Mouse (Mus musculus) forebrain, embryonic 10.5 days (tissue): Measurements from ENCODE around the gene Grk5. TPM values are rescaled to one million over a fixed set of nuclear protein-coding genes. Genes with fewer than 3 reads are reported as not detected.

ENCODE experiments used
- DNase-seq: peaks from one replicate; pipeline ENCODE4 v3.0.0-alpha.2; 2017; ENCODE audit warnings: low spot score; ENCODE audit errors: extremely low spot score
- H3K27ac ChIP-seq: fragments of 300-500 bp; sonication (generic); 2 replicates; pipeline ENCODE4 v1.5.1; 2016; ENCODE audit warnings: mild to moderate bottlenecking
- H3K27me3 ChIP-seq: fragments of 300-500 bp; sonication (generic); 2 replicates; pipeline ENCODE4 v1.6.1; 2016; ENCODE audit warnings: mild to moderate bottlenecking; ENCODE audit not compliant: poor library complexity, severe bottlenecking
- H3K36me3 ChIP-seq: fragments of 300-500 bp; sonication (generic); replicated peaks from 2 replicates; pipeline ENCODE4 v1.6.1; 2016; ENCODE audit warnings: mild to moderate bottlenecking, moderate library complexity
- H3K4me1 ChIP-seq: fragments of 300-500 bp; sonication (generic); 2 replicates; pipeline ENCODE4 v1.6.1; 2016
- H3K4me3 ChIP-seq: fragments of 300-500 bp; sonication (generic); 2 replicates; pipeline ENCODE4 v1.5.1; 2016; ENCODE audit warnings: mild to moderate bottlenecking, moderate library complexity
- H3K9me3 ChIP-seq: fragments of 300-500 bp; sonication (generic); 2 replicates; pipeline ENCODE4 v1.6.1; 2016; ENCODE audit warnings: mild to moderate bottlenecking, moderate library complexity
- WGBS: fragments of 180-500 bp; shearing (Covaris S2); methylation state at CpG from one replicate; pipeline ENCODE4 v1.1.7; 2016; 5-methylcytosine and 5-hydroxymethylcytosine counted together
- polyA plus RNA-seq: library from polyadenylated mRNA; unstranded; fragments of >200 nt; fragmentation: Nextera tagmentation; extraction: Ambion mirVana; gene quantifications from 2 replicates; pipeline ENCODE4 v1.2.1, GENCODE M21; 2016

Gene Grk5
- polyA plus RNA-seq, 1 experiment from 2014 or later = 2.0 TPM

DNA sequence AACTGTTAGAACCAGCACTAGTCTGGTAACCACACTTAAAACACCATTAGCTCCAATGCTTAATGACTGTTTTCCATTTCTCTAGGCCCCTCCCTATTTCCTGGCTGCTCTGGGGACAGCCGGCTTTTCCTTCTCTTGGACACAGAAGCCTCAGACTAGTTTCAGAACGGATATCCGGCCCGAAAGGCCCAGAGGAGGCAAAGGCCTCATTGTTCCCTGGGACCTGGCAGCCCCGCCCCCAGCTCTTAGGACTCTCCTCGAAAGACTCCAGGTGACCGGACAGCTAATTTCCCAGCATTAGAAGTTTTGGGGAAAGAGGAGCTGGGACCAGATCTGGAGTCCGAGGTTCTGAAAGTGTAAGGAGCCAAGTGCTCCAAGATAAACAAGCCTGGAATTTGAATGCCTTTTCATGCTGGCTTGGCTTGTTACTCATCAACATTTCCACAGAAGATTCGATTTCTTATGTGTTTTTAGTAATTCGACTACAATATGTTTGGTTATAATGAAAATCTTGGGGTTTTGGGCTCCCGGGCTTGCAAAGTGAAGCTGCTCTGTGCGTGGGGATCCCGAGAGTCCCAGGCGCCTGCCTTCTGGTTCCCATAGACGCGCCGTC lies 342 bp upstream of the Grk5 start:
- Histone ChIP-seq H3K27me3 (no peaks in the 10 kb centered on the region), H3K27ac (peak overlapping the region; percentile 99), H3K4me3 (peak overlapping the region; percentile 86), H3K4me1 (peaks cover 30% of the 10 kb centered on the region), H3K36me3 (no peaks in the 10 kb centered on the region), H3K9me3 (no peaks in the 10 kb centered on the region)
- 3% methylated on average over 17 of the region's 17 CpGs for WGBS
- peak; percentile 54 for DNase-seq

DNA sequence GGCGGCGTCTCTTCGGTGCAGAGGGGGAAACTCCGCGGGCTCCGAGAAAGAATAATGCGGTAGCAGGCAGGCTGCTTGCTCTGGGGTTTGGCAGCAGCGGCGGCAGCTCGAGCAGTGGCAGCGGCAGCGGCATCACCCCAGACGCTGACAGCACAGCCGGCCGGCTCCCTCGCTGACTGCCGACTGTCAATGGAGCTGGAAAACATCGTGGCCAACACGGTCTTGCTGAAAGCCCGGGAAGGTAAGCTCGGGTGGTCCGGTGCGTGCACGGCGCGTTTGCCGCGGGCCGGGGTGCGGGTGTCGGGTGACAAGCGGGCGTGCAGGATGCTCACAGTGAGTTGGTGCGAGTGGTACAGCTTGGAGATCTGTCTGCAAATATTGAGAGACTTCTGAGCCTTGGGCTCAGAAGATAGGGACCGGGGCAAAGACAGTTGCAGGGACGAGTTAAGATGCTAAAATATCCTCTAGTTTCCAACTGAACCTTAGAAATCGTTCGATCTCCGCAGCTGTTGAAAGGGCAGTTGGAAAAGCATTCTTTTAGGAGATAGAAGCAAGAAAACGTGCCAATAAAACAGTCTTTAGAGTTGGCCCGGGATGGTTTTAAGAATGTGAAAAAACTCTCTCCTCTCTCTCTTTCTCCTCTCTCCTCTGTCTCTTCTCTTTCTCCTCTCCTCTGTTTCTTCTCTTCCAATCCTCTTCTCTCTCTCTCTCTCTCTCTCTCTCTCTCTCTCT lies 1.0 kb downstream of the Grk5 start:
- H3K4me1 ChIP-seq = peaks cover 30% of the 10 kb centered on the region
- no peaks in the 10 kb centered on the region for H3K9me3 ChIP-seq
- no peaks in the 10 kb centered on the region for H3K27me3 ChIP-seq
- no peaks in the 10 kb centered on the region for H3K36me3 ChIP-seq
- H3K27ac ChIP-seq = peak overlapping the region; percentile 99
- DNase-seq = peak; percentile 78
- peak overlapping the region; percentile 86 for H3K4me3 ChIP-seq
- WGBS = under 1% methylated on average over 41 of the region's 41 CpGs

DNA sequence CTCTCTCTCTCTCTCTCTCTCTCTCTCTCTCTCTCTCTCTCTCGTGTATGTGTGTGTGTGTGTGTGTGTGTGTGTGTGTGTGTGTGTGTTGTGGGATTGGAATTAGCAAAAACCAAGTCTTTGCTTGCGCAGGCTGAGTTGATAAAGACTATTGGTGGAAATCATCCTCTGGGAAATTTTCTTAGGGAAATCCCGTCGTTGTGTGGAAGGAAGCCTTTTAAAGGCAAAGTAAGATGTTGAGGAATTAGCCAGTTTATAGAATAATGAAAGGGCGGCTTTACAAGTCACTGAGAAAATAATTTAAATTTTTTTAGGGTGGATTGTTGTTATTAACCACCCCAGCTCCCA lies 1.5 kb downstream of the Grk5 start:
- no peaks in the 10 kb centered on the region for H3K9me3 ChIP-seq
- no peaks in the 10 kb centered on the region for H3K36me3 ChIP-seq
- H3K4me1 ChIP-seq = peaks cover 30% of the 10 kb centered on the region
- H3K27me3 ChIP-seq = no peaks in the 10 kb centered on the region
- H3K27ac ChIP-seq = no peak overlapping the region
- 11% methylated on average over 4 of the region's 5 CpGs for WGBS
- no peak for DNase-seq
- H3K4me3 ChIP-seq = peak overlapping the region; percentile 86

DNA sequence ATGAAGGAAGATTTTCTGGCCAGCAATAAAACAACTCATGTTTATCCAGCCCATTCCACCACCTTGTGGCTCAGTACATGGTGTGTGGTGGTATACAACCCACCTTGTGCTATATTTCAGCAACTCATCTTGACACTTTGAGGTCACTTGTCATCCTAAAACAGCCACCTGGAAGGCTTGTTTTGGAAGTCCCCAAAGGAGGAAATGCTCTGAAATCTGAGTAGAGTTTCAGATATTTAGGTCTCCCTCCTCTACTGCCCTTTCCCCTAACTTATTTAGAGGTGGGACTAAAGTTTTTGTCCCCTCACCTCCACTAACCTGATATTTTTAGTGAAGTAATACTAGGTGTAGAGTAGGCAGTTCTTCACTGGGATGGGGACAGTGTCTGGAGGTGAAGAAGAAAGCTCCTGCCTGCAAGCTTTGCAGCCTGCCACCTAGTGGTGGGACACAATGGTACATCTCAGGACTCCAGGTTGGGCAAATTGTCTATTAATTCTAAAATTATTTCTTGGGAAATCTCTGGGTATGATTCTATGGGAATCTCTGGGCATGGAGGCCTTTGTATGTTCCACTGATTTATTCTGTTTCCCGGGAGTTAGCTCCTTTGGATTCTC lies 2.5 kb downstream of the Grk5 start:
- peaks cover 30% of the 10 kb centered on the region for H3K4me1 ChIP-seq
- H3K27me3 ChIP-seq = no peaks in the 10 kb centered on the region
- H3K4me3 ChIP-seq = peak overlapping the region; percentile 86; the same call in 1 of the 2 replicates
- H3K9me3 ChIP-seq = no peaks in the 10 kb centered on the region
- DNase-seq = peak; percentile 49
- no peak overlapping the region for H3K27ac ChIP-seq
- H3K36me3 ChIP-seq = no peaks in the 10 kb centered on the region
- 18% methylated on average over 1 of the region's 1 CpGs for WGBS

DNA sequence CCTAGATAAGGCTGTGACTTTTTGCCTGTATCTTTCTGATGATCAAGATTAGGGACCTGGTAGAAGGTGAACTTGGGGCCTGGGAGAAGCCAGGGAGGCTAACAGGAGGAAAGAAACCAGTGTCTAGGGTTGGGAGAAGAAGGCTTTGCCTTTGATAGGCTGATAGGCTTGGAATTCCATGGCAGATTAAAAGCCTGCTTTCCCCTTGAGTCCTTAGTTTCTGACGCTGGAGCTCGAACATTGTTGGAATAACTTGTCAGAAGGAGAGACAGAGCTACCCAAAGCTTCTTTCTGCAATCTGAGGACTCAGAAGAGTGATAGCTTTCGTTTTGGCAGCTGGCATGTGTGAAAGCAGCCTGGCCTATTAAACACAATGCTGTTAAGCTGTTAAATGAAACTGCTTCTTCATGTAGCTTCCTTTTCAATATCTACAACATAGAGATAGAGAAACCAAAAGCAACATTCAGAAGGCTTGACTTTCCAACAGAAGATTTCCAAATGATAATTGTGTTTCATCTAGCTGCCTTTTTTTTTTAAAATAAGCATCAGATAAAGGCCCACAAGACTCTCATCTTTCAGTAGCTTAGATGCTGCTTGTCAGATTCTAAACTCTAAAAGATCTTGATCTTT lies 5.8 kb downstream of the Grk5 start:
- H3K27ac ChIP-seq = no peak overlapping the region
- WGBS = 25% methylated on average over 3 of the region's 3 CpGs
- no peak overlapping the region for H3K4me3 ChIP-seq
- peaks cover 19% of the 10 kb centered on the region for H3K4me1 ChIP-seq
- H3K9me3 ChIP-seq = no peaks in the 10 kb centered on the region
- H3K36me3 ChIP-seq = no peaks in the 10 kb centered on the region
- H3K27me3 ChIP-seq = no peaks in the 10 kb centered on the region
- DNase-seq = no peak

DNA sequence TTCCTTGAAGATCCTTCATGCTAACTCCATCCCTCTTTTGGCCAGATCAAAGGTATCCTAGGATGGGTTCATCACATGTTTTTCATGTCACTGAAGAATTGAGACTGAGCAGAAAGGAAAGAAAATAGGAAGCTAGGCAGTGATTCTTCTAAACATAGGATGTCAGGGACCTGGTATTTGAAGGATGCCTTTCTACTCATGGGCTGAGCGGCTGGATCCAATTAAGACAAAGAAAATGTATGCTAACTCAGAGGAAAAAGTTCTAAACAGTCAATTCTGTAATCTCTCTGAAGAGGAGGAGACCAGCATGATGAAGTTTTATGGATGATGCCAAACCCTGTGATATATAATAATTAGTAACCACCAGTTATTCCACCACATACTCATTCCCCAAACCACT lies 13.6 kb downstream of the Grk5 start:
- Histone ChIP-seq H3K4me3 (no peak overlapping the region), H3K27me3 (no peaks in the 10 kb centered on the region), H3K9me3 (no peaks in the 10 kb centered on the region), H3K36me3 (no peaks in the 10 kb centered on the region), H3K27ac (no peak overlapping the region), H3K4me1 (no peaks in the 10 kb centered on the region)
- WGBS = 89% methylated on average over 1 of the region's 1 CpGs
- DNase-seq = no peak

DNA sequence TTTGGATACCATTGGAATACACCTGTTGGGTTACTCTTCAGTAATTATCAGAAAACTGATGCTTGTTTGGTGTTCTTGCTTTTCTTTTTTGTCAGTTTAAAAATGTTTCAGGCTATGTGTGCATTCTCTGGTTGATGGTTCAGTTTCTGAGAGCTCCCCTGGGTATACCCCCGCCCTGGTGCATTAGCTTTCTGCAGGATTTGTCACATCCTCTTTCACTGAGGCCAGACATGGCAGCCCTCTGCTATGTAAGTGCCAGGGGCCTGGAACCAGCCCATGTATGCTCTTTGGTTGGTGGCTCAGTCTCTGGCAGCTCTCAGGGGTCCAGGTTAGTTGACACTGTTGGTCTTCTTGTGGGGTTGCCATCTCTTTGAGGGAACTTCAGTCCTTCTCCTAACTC lies 14.4 kb downstream of the Grk5 start:
- H3K4me3 ChIP-seq = no peak overlapping the region
- no peaks in the 10 kb centered on the region for H3K36me3 ChIP-seq
- no peaks in the 10 kb centered on the region for H3K4me1 ChIP-seq
- WGBS = 82% methylated on average over 1 of the region's 1 CpGs
- H3K9me3 ChIP-seq = no peaks in the 10 kb centered on the region
- no peak overlapping the region for H3K27ac ChIP-seq
- no peaks in the 10 kb centered on the region for H3K27me3 ChIP-seq
- no peak for DNase-seq

DNA sequence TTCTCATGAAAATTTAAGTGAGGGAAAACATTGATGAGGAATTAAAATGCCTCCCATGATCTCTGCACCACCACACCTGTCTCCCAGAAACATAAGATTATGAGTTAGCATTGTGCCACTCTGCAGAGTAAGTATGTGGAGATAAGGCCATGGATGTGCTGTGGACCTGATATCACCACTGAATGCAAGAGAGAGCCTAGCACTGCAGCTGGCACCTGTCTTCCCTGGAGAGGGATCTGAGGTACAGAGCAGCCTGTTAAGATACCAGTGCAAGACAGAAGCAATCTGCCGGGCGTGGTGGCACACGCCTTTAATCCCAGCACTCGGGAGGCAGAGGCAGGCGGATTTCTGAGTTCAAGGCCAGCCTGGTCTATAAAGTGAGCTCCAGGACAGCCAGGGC lies 15.9 kb downstream of the Grk5 start:
- WGBS = 97% methylated on average over 5 of the region's 5 CpGs
- no peaks in the 10 kb centered on the region for H3K27me3 ChIP-seq
- no peaks in the 10 kb centered on the region for H3K9me3 ChIP-seq
- no peak overlapping the region for H3K27ac ChIP-seq
- no peaks in the 10 kb centered on the region for H3K4me1 ChIP-seq
- no peak for DNase-seq
- H3K4me3 ChIP-seq = no peak overlapping the region
- no peaks in the 10 kb centered on the region for H3K36me3 ChIP-seq

DNA sequence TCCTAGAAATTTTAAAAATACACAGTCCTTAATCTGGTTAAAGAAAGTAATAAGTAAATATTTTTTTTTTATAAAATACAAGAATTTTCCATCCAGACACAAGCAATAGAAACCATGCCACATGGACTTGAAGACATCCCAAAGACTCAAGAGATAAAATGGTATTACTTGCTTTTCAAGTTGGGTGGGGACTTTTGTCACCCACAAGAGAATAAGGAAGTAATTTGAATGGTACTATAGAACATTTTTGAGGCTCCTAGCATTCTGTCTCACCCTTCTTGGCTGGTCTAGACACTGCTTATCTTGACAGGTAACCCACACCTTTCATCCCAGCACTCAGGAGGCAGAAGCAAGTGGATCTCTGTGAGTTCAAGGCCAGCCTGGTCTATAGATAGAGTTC lies 20.8 kb downstream of the Grk5 start:
- Histone ChIP-seq H3K4me3 (no peak overlapping the region), H3K27ac (no peak overlapping the region), H3K4me1 (no peaks in the 10 kb centered on the region), H3K36me3 (no peaks in the 10 kb centered on the region), H3K27me3 (no peaks in the 10 kb centered on the region), H3K9me3 (no peaks in the 10 kb centered on the region)
- DNase-seq = no peak

DNA sequence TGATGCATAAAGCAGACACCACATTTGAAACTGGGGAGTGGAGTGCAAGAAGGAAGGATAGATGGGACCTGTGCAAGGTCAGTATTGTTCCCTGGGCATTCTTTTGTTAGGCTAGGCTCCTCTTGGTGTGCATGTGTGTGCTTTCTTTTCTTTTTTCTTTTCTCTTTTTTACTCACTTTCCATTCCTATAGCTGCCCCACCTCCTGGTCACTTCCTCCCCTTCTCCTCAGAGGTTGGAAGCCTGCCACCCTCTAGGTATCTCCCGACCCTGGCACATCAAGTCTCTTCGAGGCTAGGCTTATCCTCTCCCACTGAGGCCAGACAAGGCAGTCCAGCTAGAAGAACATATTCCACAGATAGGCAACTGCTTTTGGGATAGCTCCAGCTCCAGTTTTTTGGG lies 22.1 kb downstream of the Grk5 start:
- Histone ChIP-seq H3K9me3 (no peaks in the 10 kb centered on the region), H3K27ac (no peak overlapping the region), H3K4me3 (no peak overlapping the region), H3K36me3 (no peaks in the 10 kb centered on the region), H3K27me3 (no peaks in the 10 kb centered on the region), H3K4me1 (no peaks in the 10 kb centered on the region)
- DNase-seq = no peak
- 86% methylated on average over 2 of the region's 2 CpGs for WGBS

DNA sequence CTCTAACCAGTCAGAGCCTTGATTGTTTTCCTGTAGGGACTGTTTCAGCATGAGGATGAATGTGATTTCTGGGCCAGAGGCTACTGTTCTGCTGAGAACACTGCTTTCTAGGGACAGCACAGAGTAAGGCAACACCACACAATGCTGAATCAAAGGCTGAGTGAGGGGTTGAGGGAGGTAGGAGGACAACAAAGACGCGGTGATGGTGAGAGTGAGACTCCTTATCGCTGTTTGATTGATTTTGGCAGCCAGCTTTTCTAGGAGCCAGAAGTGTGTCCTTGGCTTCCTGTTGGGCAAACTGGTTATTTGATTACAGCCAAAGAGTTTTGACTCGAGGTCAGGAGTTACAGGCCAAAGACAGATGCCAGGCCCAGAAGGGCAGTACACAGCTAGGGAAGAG lies 25.7 kb downstream of the Grk5 start:
- no peaks in the 10 kb centered on the region for H3K27me3 ChIP-seq
- H3K4me1 ChIP-seq = no peaks in the 10 kb centered on the region
- H3K27ac ChIP-seq = no peak overlapping the region
- no peak overlapping the region for H3K4me3 ChIP-seq
- DNase-seq = no peak
- 86% methylated on average over 4 of the region's 4 CpGs for WGBS
- no peaks in the 10 kb centered on the region for H3K9me3 ChIP-seq
- no peaks in the 10 kb centered on the region for H3K36me3 ChIP-seq

DNA sequence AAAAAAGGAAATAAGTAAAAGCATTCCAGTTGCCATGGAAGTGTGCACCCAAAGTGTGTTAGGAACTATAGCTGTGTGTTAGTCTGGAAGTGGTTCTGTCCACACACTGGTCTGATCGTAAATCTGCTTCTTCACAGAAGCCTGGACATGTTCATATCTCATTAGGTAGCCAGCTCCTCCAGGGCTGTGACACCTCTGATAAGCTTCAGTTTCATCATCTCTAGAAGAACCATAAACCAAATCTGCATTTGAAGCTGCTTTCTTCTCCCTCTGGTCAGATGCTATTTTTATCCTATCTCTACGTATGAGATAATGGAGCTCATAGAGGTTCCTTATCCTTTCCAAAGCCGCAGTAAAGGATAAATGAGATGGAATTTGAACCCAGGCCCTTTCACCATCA lies 26.3 kb downstream of the Grk5 start:
- H3K27ac ChIP-seq = no peak overlapping the region
- DNase-seq = no peak
- no peaks in the 10 kb centered on the region for H3K27me3 ChIP-seq
- H3K36me3 ChIP-seq = no peaks in the 10 kb centered on the region
- H3K9me3 ChIP-seq = no peaks in the 10 kb centered on the region
- H3K4me3 ChIP-seq = no peak overlapping the region
- 88% methylated on average over 3 of the region's 3 CpGs for WGBS
- no peaks in the 10 kb centered on the region for H3K4me1 ChIP-seq
